Mouse (Mus musculus): ENCODE measurements at regions not wholly inside any gene's neighbourhood (a gene's known extent, or its start where the extent isn't known, plus 50 kb on each side); places are given as distances from the start of the nearest gene placed in this dataset.

- DNase-seq (ENCODE audit: low read depth), result no peak
- no peak for TF ChIP-seq CTCF (IDR thresholded peaks at IDR 0.05; ENCODE audit: borderline replicate concordance, extremely low read depth, insufficient read depth, insufficient read length)
- TF ChIP-seq POLR2A (IDR thresholded peaks at IDR 0.05; ENCODE audit: borderline replicate concordance, extremely low read depth, insufficient read depth, insufficient read length, poor library complexity, severe bottlenecking), result no peak
Measured at GRCm38 (mm10) chr17:10040375-10040774, 279.3 kb downstream of the Qk start.

GRCm38 (mm10) chr17:10037799-10038445, 281.7 kb downstream of the Qk start:
- no peak for DNase-seq (ENCODE audit: low read depth)
- no peak for TF ChIP-seq CTCF (IDR thresholded peaks at IDR 0.05; ENCODE audit: borderline replicate concordance, extremely low read depth, insufficient read depth, insufficient read length)

GRCm38 (mm10) chr17:10033510-10033909, 286.1 kb downstream of the Qk start:
- DNase-seq (ENCODE audit: low read depth), result no peak
- TF ChIP-seq POLR2A (IDR thresholded peaks at IDR 0.05; ENCODE audit: borderline replicate concordance, extremely low read depth, insufficient read depth, insufficient read length, poor library complexity, severe bottlenecking) (no peak), CTCF (IDR thresholded peaks at IDR 0.05; ENCODE audit: borderline replicate concordance, extremely low read depth, insufficient read depth, insufficient read length) (no peak)

GRCm38 (mm10) chr17:10031033-10031432, 288.6 kb downstream of the Qk start:
- DNase-seq (ENCODE audit: low read depth), result no peak
- TF ChIP-seq POLR2A (IDR thresholded peaks at IDR 0.05; ENCODE audit: borderline replicate concordance, extremely low read depth, insufficient read depth, insufficient read length, poor library complexity, severe bottlenecking), result no peak
- TF ChIP-seq CTCF (IDR thresholded peaks at IDR 0.05; ENCODE audit: borderline replicate concordance, extremely low read depth, insufficient read depth, insufficient read length), result no peak

GRCm38 (mm10) chr17:10026770-10027169, 292.9 kb downstream of the Qk start:
- DNase-seq (ENCODE audit: low read depth), result no peak
- TF ChIP-seq CTCF (IDR thresholded peaks at IDR 0.05; ENCODE audit: borderline replicate concordance, extremely low read depth, insufficient read depth, insufficient read length) (no peak), POLR2A (IDR thresholded peaks at IDR 0.05; ENCODE audit: borderline replicate concordance, extremely low read depth, insufficient read depth, insufficient read length, poor library complexity, severe bottlenecking) (no peak)

GRCm38 (mm10) chr17:10025212-10025611, 294.4 kb downstream of the Qk start:
- TF ChIP-seq CTCF (IDR thresholded peaks at IDR 0.05; ENCODE audit: borderline replicate concordance, extremely low read depth, insufficient read depth, insufficient read length), result no peak
- TF ChIP-seq POLR2A (IDR thresholded peaks at IDR 0.05; ENCODE audit: borderline replicate concordance, extremely low read depth, insufficient read depth, insufficient read length, poor library complexity, severe bottlenecking), result no peak
- DNase-seq (ENCODE audit: low read depth), result no peak

DNA sequence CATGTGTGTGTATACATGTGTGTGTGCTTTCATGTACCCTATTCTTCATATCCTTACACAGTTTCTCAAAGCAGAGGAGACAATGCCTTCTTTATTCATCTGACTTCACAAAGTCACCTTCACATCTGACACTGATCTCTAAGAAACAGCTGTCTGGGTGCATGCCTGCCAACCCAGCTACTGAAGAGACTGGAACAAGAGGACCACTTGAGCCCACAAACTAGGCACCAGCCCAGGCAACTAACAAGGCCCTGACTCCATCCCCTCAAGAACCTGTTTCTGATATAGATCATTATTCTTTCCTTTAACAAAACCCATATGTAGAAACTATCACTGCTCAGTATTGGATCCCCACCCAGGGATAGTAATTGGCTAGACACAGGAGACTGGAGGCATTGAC, 295.3 kb downstream of the Qk start:
- TF ChIP-seq POLR2A (IDR thresholded peaks at IDR 0.05; ENCODE audit: borderline replicate concordance, extremely low read depth, insufficient read depth, insufficient read length, poor library complexity, severe bottlenecking) (no peak), CTCF (IDR thresholded peaks at IDR 0.05; ENCODE audit: borderline replicate concordance, extremely low read depth, insufficient read depth, insufficient read length) (no peak)
- no peak for DNase-seq (ENCODE audit: low read depth)

DNA sequence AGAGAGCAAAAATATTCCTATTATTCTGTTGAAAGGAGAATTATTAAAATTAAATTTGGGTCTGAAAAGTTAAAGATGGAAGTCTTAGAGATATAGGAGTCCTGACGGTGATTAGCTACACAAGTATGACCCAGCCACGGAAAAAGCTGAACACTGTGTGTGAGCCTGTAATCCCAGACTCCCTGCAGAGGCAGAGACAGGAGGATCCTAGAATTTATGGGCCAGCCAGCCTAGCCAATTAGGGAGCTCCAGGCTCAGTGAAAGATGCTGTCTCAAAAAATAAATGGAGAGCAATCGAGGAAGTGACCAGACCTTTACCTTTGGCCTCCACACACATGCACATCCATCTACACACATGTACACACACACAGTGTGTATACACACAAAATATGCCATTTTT, 307.5 kb downstream of the Qk start:
- no peak for TF ChIP-seq POLR2A (IDR thresholded peaks at IDR 0.05; ENCODE audit: borderline replicate concordance, extremely low read depth, insufficient read depth, insufficient read length, poor library complexity, severe bottlenecking)
- TF ChIP-seq CTCF (IDR thresholded peaks at IDR 0.05; ENCODE audit: borderline replicate concordance, extremely low read depth, insufficient read depth, insufficient read length), result no peak
- no peak for DNase-seq (ENCODE audit: low read depth)

DNA sequence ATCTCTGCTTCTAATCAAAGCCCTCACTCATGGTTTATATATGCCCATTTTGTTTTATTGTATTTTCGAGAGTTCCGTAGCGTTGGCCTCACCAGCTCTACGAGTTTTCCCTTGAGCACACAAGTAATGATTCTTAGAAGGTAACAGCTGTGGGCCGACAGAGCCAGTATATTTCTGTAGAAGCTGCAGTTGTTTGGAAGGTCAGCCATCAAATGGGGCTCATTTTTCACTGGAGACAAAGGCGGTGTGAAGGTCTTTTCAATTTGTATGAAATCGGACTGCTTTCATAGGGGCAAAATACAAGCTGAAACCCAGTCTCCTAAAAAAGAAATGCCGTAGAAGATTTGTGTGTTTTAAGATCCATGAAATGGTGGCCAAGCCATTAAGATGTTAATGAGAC, 307.9 kb downstream of the Qk start:
- DNase-seq (ENCODE audit: low read depth), result no peak
- no peak for TF ChIP-seq CTCF (IDR thresholded peaks at IDR 0.05; ENCODE audit: borderline replicate concordance, extremely low read depth, insufficient read depth, insufficient read length)

GRCm38 (mm10) chr17:10001071-10001591, 318.5 kb downstream of the Qk start:
- TF ChIP-seq CTCF (IDR thresholded peaks at IDR 0.05; ENCODE audit: borderline replicate concordance, extremely low read depth, insufficient read depth, insufficient read length), result no peak
- no peak for TF ChIP-seq POLR2A (IDR thresholded peaks at IDR 0.05; ENCODE audit: borderline replicate concordance, extremely low read depth, insufficient read depth, insufficient read length, poor library complexity, severe bottlenecking)
- DNase-seq (ENCODE audit: low read depth), result no peak

- TF ChIP-seq CTCF (IDR thresholded peaks at IDR 0.05; ENCODE audit: borderline replicate concordance, extremely low read depth, insufficient read depth, insufficient read length) (no peak), POLR2A (IDR thresholded peaks at IDR 0.05; ENCODE audit: borderline replicate concordance, extremely low read depth, insufficient read depth, insufficient read length, poor library complexity, severe bottlenecking) (no peak)
Measured at GRCm38 (mm10) chr17:9995321-9995720, 324.3 kb downstream of the Qk start.

GRCm38 (mm10) chr17:9990744-9991143, 321.2 kb upstream of the Pabpc6 start:
- TF ChIP-seq CTCF (IDR thresholded peaks at IDR 0.05; ENCODE audit: borderline replicate concordance, extremely low read depth, insufficient read depth, insufficient read length) (no peak), POLR2A (IDR thresholded peaks at IDR 0.05; ENCODE audit: borderline replicate concordance, extremely low read depth, insufficient read depth, insufficient read length, poor library complexity, severe bottlenecking) (no peak)
- no peak for DNase-seq (ENCODE audit: low read depth)

More at GRCm38 (mm10) chr17:9995321-9995720, 324.3 kb downstream of the Qk start:
- no peak for DNase-seq (ENCODE audit: low read depth)
